Mouse (Mus musculus): ENCODE results near the gene Pax6. TPM values are rescaled to one million over a fixed set of nuclear protein-coding genes. Genes with fewer than 3 reads are reported as not detected.

Gene Pax6
- polyA plus RNA-seq, 1 experiment from 2014 or later: 0.46 TPM

GRCm38 (mm10) chr2:105702586-105702985 is 33.9 kb downstream of the Pax6 start:
- Histone ChIP-seq H3K4me2 (no peak overlapping the region), H3K9me3 (replicated peaks) (no peaks in the 10 kb centered on the region), H3K27ac (ENCODE audit: poor library complexity, severe bottlenecking) (no peak overlapping the region), H3K9ac (no peak overlapping the region), H3K27me3 (replicated peaks) (peaks cover 20% of the 10 kb centered on the region), H3K4me1 (replicated peaks) (no peaks in the 10 kb centered on the region), H3K36me3 (no peaks in the 10 kb centered on the region), H3K4me3 (no peak overlapping the region)
- WGBS: 70% methylated on average over 10 of the region's 10 CpGs
- no peak for ATAC-seq (ENCODE audit: insufficient number of reproducible peaks, low FRiP score)

GRCm38 (mm10) chr2:105705320-105705719 is 36.6 kb downstream of the Pax6 start:
- Histone ChIP-seq H3K4me2 (no peak overlapping the region), H3K36me3 (no peaks in the 10 kb centered on the region), H3K9me3 (replicated peaks) (no peaks in the 10 kb centered on the region), H3K4me1 (replicated peaks) (no peaks in the 10 kb centered on the region), H3K27me3 (replicated peaks) (peaks cover 9% of the 10 kb centered on the region; the same call in 1 of the 2 replicates), H3K9ac (no peak overlapping the region), H3K27ac (ENCODE audit: poor library complexity, severe bottlenecking) (no peak overlapping the region), H3K4me3 (no peak overlapping the region)
- 56% methylated on average over 2 of the region's 2 CpGs for WGBS
- no peak for ATAC-seq (ENCODE audit: insufficient number of reproducible peaks, low FRiP score)

GRCm38 (mm10) chr2:105709126-105709525 is 40.4 kb downstream of the Pax6 start:
- H3K4me3 ChIP-seq: no peak overlapping the region
- H3K36me3 ChIP-seq: no peaks in the 10 kb centered on the region
- H3K27ac ChIP-seq (ENCODE audit: poor library complexity, severe bottlenecking): no peak overlapping the region
- H3K9ac ChIP-seq: no peak overlapping the region
- no peak overlapping the region for H3K4me2 ChIP-seq
- H3K27me3 ChIP-seq (replicated peaks): peaks cover 9% of the 10 kb centered on the region; the same call in 1 of the 2 replicates
- ATAC-seq (ENCODE audit: insufficient number of reproducible peaks, low FRiP score): no peak
- no peaks in the 10 kb centered on the region for H3K9me3 ChIP-seq (replicated peaks)
- WGBS: 85% methylated on average over 3 of the region's 3 CpGs
- no peaks in the 10 kb centered on the region for H3K4me1 ChIP-seq (replicated peaks)

- H3K27ac ChIP-seq (ENCODE audit: poor library complexity, severe bottlenecking): no peak overlapping the region
- H3K4me2 ChIP-seq: no peak overlapping the region
- H3K4me1 ChIP-seq (replicated peaks): no peaks in the 10 kb centered on the region
- H3K4me3 ChIP-seq: no peak overlapping the region
- H3K9ac ChIP-seq: no peak overlapping the region
- WGBS: 87% methylated on average over 3 of the region's 3 CpGs
- H3K27me3 ChIP-seq (replicated peaks): 0 out of 2 replicates have a peak, but pooled peaks cover 6% of the 10 kb centered on the region
- H3K36me3 ChIP-seq: no peaks in the 10 kb centered on the region
- no peaks in the 10 kb centered on the region for H3K9me3 ChIP-seq (replicated peaks)
- no peak for ATAC-seq (ENCODE audit: insufficient number of reproducible peaks, low FRiP score)
Measured at GRCm38 (mm10) chr2:105710511-105710910, 41.8 kb downstream of the Pax6 start.

GRCm38 (mm10) chr2:105715409-105716115 is 46.9 kb downstream of the Pax6 start:
- no peaks in the 10 kb centered on the region for H3K36me3 ChIP-seq
- H3K27me3 ChIP-seq (replicated peaks): peaks cover 13% of the 10 kb centered on the region
- ATAC-seq (ENCODE audit: insufficient number of reproducible peaks, low FRiP score): no peak
- H3K27ac ChIP-seq (ENCODE audit: poor library complexity, severe bottlenecking): no peak overlapping the region
- no peaks in the 10 kb centered on the region for H3K9me3 ChIP-seq (replicated peaks)
- no peak overlapping the region for H3K4me3 ChIP-seq
- H3K4me1 ChIP-seq (replicated peaks): no peaks in the 10 kb centered on the region
- no peak overlapping the region for H3K4me2 ChIP-seq
- 76% methylated on average over 8 of the region's 8 CpGs for WGBS
- no peak overlapping the region for H3K9ac ChIP-seq

- Histone ChIP-seq H3K36me3 (no peaks in the 10 kb centered on the region), H3K4me3 (no peak overlapping the region), H3K4me1 (replicated peaks) (0 out of 2 replicates have a peak, but pooled peaks cover 3% of the 10 kb centered on the region), H3K27ac (ENCODE audit: poor library complexity, severe bottlenecking) (no peak overlapping the region), H3K4me2 (no peak overlapping the region), H3K9ac (no peak overlapping the region), H3K9me3 (replicated peaks) (no peaks in the 10 kb centered on the region), H3K27me3 (replicated peaks) (peaks cover 37% of the 10 kb centered on the region)
- WGBS: 48% methylated on average over 9 of the region's 9 CpGs
- no peak for ATAC-seq (ENCODE audit: insufficient number of reproducible peaks, low FRiP score)
Measured at GRCm38 (mm10) chr2:105726657-105727056, 58.0 kb downstream of the Pax6 start.

GRCm38 (mm10) chr2:105730704-105731103 is 62.0 kb downstream of the Pax6 start:
- ATAC-seq (ENCODE audit: insufficient number of reproducible peaks, low FRiP score): no peak

GRCm38 (mm10) chr2:105736166-105736565 is 67.5 kb downstream of the Pax6 start:
- Histone ChIP-seq H3K27me3 (replicated peaks) (peaks cover 7% of the 10 kb centered on the region), H3K4me2 (no peak overlapping the region), H3K27ac (ENCODE audit: poor library complexity, severe bottlenecking) (no peak overlapping the region), H3K9ac (no peak overlapping the region), H3K36me3 (no peaks in the 10 kb centered on the region), H3K9me3 (replicated peaks) (no peaks in the 10 kb centered on the region), H3K4me1 (replicated peaks) (no peaks in the 10 kb centered on the region), H3K4me3 (no peak overlapping the region)
- no peak for ATAC-seq (ENCODE audit: insufficient number of reproducible peaks, low FRiP score)

More at GRCm38 (mm10) chr2:105730704-105731103, 62.0 kb downstream of the Pax6 start:
- Histone ChIP-seq H3K4me2 (no peak overlapping the region), H3K9ac (no peak overlapping the region), H3K9me3 (replicated peaks) (no peaks in the 10 kb centered on the region), H3K27ac (ENCODE audit: poor library complexity, severe bottlenecking) (no peak overlapping the region), H3K36me3 (no peaks in the 10 kb centered on the region), H3K4me3 (no peak overlapping the region), H3K27me3 (replicated peaks) (peaks cover 29% of the 10 kb centered on the region), H3K4me1 (replicated peaks) (0 out of 2 replicates have a peak, but pooled peaks cover 3% of the 10 kb centered on the region)
- 86% methylated on average over 3 of the region's 3 CpGs for WGBS

- Histone ChIP-seq H3K27ac (ENCODE audit: poor library complexity, severe bottlenecking) (no peak overlapping the region), H3K9me3 (replicated peaks) (no peaks in the 10 kb centered on the region; the same call in 1 of the 2 replicates)
- 77% methylated on average over 7 of the region's 7 CpGs for WGBS
Measured at GRCm38 (mm10) chr2:105746896-105747295, 78.2 kb downstream of the Pax6 start.

More at GRCm38 (mm10) chr2:105746896-105747295, 78.2 kb downstream of the Pax6 start:
- ATAC-seq (ENCODE audit: insufficient number of reproducible peaks, low FRiP score): no peak
- H3K4me3 ChIP-seq: no peak overlapping the region
- no peaks in the 10 kb centered on the region for H3K27me3 ChIP-seq (replicated peaks)
- H3K36me3 ChIP-seq: no peaks in the 10 kb centered on the region
- no peak overlapping the region for H3K4me2 ChIP-seq
- no peaks in the 10 kb centered on the region for H3K4me1 ChIP-seq (replicated peaks)
- no peak overlapping the region for H3K9ac ChIP-seq

Other genes with a start within 250 kb of the Pax6 start
- 20.7 and 22.6 TPM in 2 replicates for gene Elp4, start 235.7 kb downstream of the Pax6 start, polyA plus RNA-seq (2016; fragmentation: Nextera tagmentation; extraction: Ambion mirVana)
- 104 and 111 TPM in 2 replicates for gene Immp1l, start 235.7 kb downstream of the Pax6 start, polyA plus RNA-seq (2016; fragmentation: Nextera tagmentation; extraction: Ambion mirVana)

Data from heart, embryonic 12.5 days (tissue).